ENCODE assay signal across 8 mouse cellular contexts in genomic region chr11:35985841-35986393, GRCm38 (mm10). TPM values are rescaled to one million over a fixed set of nuclear protein-coding genes. Genes with fewer than 3 reads are reported as not detected.
DNase-seq lines count a peak whose midpoint lies in the region; ATAC-seq and TF ChIP-seq lines count a peak whose summit lies in the region.

No protein-coding gene starts in this region.

- TF ChIP-seq EP300 in lung, postnatal 0 days (IDR thresholded peaks at IDR 0.05): no peak

- no peaks in the 10 kb centered on the region for H3K9me3 ChIP-seq in embryonic facial prominence, embryonic 12.5 days
- H3K9me3 ChIP-seq in hindbrain, embryonic 14.5 days (ENCODE audit: control insufficient read depth, low read length): no peaks in the 10 kb centered on the region
- H3K9me3 ChIP-seq in lung, postnatal 0 days (ENCODE audit: low read length): no peaks in the 10 kb centered on the region

- no peaks in the 10 kb centered on the region for H3K36me3 ChIP-seq in embryonic facial prominence, embryonic 12.5 days
- H3K36me3 ChIP-seq in hindbrain, embryonic 14.5 days (replicated peaks; ENCODE audit: control insufficient read depth, insufficient read depth): no peaks in the 10 kb centered on the region
- no peaks in the 10 kb centered on the region for H3K36me3 ChIP-seq in lung, postnatal 0 days (ENCODE audit: insufficient read depth, low read length)

- H3K27me3 ChIP-seq in embryonic facial prominence, embryonic 12.5 days: peaks cover 23% of the 10 kb centered on the region
- H3K27me3 ChIP-seq in hindbrain, embryonic 14.5 days (ENCODE audit: control insufficient read depth, insufficient read depth, low read length): no peaks in the 10 kb centered on the region; the same call in 1 of the 2 replicates
- H3K27me3 ChIP-seq in lung, postnatal 0 days (replicated peaks; ENCODE audit: insufficient read depth, low read length): no peaks in the 10 kb centered on the region

- ATAC-seq in embryonic facial prominence, embryonic 12.5 days (ENCODE audit: insufficient number of reproducible peaks, insufficient read depth, low FRiP score, low TSS enrichment): peak; percentile 72
- peak; percentile 83 for ATAC-seq in hindbrain, embryonic 14.5 days (ENCODE audit: low FRiP score)
- peak; percentile 86 for ATAC-seq in lung, postnatal 0 days
- ATAC-seq in monocyte, adult 5-6 weeks (replicated peaks; ENCODE audit: insufficient number of reproducible peaks, low FRiP score, low TSS enrichment, poor library complexity, severe bottlenecking): no peak

- no peak overlapping the region; the same call in 1 of the 2 replicates for H3K9ac ChIP-seq in embryonic facial prominence, embryonic 12.5 days
- H3K9ac ChIP-seq in hindbrain, embryonic 14.5 days: peak overlapping the region; percentile 59
- no peak overlapping the region for H3K9ac ChIP-seq in lung, postnatal 0 days (replicated peaks; ENCODE audit: low read depth)

- H3K4me2 ChIP-seq in embryonic facial prominence, embryonic 12.5 days (replicated peaks): peak overlapping the region; percentile 54
- H3K4me2 ChIP-seq in hindbrain, embryonic 14.5 days (replicated peaks): peak overlapping the region; percentile 54
- H3K4me2 ChIP-seq in lung, postnatal 0 days (replicated peaks; ENCODE audit: low read depth, low read length): peak overlapping the region; percentile 46

- WGBS in embryonic facial prominence, embryonic 12.5 days: under 1% methylated on average over 19 of the region's 19 CpGs
- WGBS in hindbrain, embryonic 14.5 days: under 1% methylated on average over 19 of the region's 19 CpGs
- 2% methylated on average over 19 of the region's 19 CpGs for WGBS in lung, postnatal 0 days

- H3K4me3 ChIP-seq in embryonic facial prominence, embryonic 12.5 days: peak overlapping the region; percentile 10
- H3K4me3 ChIP-seq in hindbrain, embryonic 14.5 days (replicated peaks; ENCODE audit: low read length): peak overlapping the region; percentile 23
- H3K4me3 ChIP-seq in lung, postnatal 0 days (ENCODE audit: low read depth, low read length): no peak overlapping the region

- H3K27ac ChIP-seq in embryonic facial prominence, embryonic 12.5 days: no peak overlapping the region
- peak overlapping the region; percentile 53; the same call in 1 of the 2 replicates for H3K27ac ChIP-seq in hindbrain, embryonic 14.5 days
- no peak overlapping the region for H3K27ac ChIP-seq in lung, postnatal 0 days (ENCODE audit: low read length)

- peak; percentile 37 for DNase-seq in A20 (ENCODE audit: low read depth, low spot score)
- peak; percentile 38 for DNase-seq in NIH3T3 (ENCODE audit: low read depth)
- peak; percentile 38 for DNase-seq in hindbrain, embryonic 14.5 days (ENCODE audit: low spot score)
- DNase-seq in layer of hippocampus, postnatal 14 days (ENCODE audit: low spot score in 2 of 2): peak; percentile 66 to 80
- peak; percentile 72 for DNase-seq in lung, postnatal 0 days (ENCODE audit: low spot score)
- DNase-seq in right cerebral cortex, postnatal 14 days: peak; percentile 83

- peak; percentile 55 for TF ChIP-seq CTCF in lung, postnatal 0 days (IDR thresholded peaks at IDR 0.05)

- H3K4me1 ChIP-seq in embryonic facial prominence, embryonic 12.5 days: peaks cover 7% of the 10 kb centered on the region
- peaks cover 6% of the 10 kb centered on the region for H3K4me1 ChIP-seq in hindbrain, embryonic 14.5 days (replicated peaks; ENCODE audit: control insufficient read depth, insufficient read depth, low read length)
- no peaks in the 10 kb centered on the region for H3K4me1 ChIP-seq in lung, postnatal 0 days (ENCODE audit: insufficient read depth, low read depth, low read length)

RNA-seq across cellular contexts. Expression of gene Wwc1, which starts 5.6 kb away (rescaled TPM):
- 5.7 and 7.8 TPM in 2 replicates for polyA plus RNA-seq in embryonic facial prominence, embryonic 12.5 days (2016; fragmentation: Nextera tagmentation; extraction: Ambion mirVana)
- polyA plus RNA-seq in hindbrain, embryonic 14.5 days (2014; fragmentation: Nextera tagmentation; extraction: Ambion mirVana): 9.3 and 10.1 TPM in 2 replicates
- 100 to 1,000 TPM; 101 to 113 TPM for total RNA-seq in layer of hippocampus, postnatal 14 days (2021)
- polyA plus RNA-seq in lung, postnatal 0 days (2015; fragmentation: Nextera tagmentation; extraction: Ambion mirVana): 22.1 and 31.0 TPM in 2 replicates
- 0.19 TPM in 1 of 3 replicates, not detected in the others for total RNA-seq in monocyte, adult 5-6 weeks (2017)
